Mouse (Mus musculus) lung, embryonic 16.5 days (tissue): Measurements from ENCODE around the gene Zfp420. TPM values are rescaled to one million over a fixed set of nuclear protein-coding genes. Genes with fewer than 3 reads are reported as not detected.
A peak's percentile ranks its signal among the peaks of the same experiment; 100 is the strongest.

Experiments
- ATAC-seq: fragments of 200-750 bp; cut with Nextera tagmentation; 2 replicates; pipeline ENCODE4 v1.8.0; 2017; ENCODE audit warnings: low read depth, mild to moderate bottlenecking, moderate library complexity
- H3K27ac ChIP-seq: fragments of 300-500 bp; sonication (generic); 2 replicates; pipeline ENCODE4 v1.5.1; 2014; ENCODE audit warnings: mild to moderate bottlenecking, control low read depth, low read length
- H3K27me3 ChIP-seq: fragments of 300-500 bp; sonication (generic); 2 replicates; pipeline ENCODE4 v1.6.1; 2014; ENCODE audit warnings: low read depth, low read length, mixed read lengths; ENCODE audit not compliant: control insufficient read depth, insufficient read depth
- H3K36me3 ChIP-seq: fragments of 300-500 bp; sonication (generic); 2 replicates; pipeline ENCODE4 v1.6.1; 2014; ENCODE audit warnings: low read length; ENCODE audit not compliant: control insufficient read depth, insufficient read depth
- H3K4me1 ChIP-seq: fragments of 300-500 bp; sonication (generic); replicated peaks from 2 replicates; pipeline ENCODE4 v1.6.1; 2014; ENCODE audit warnings: low read length, mixed read lengths; ENCODE audit not compliant: control insufficient read depth, insufficient read depth
- H3K4me2 ChIP-seq: fragments of 300-500 bp; sonication (generic); 2 replicates; pipeline ENCODE4 v1.6.1; 2014; ENCODE audit warnings: low read depth, low read length, control low read depth
- H3K4me3 ChIP-seq: fragments of 300-500 bp; sonication (generic); 2 replicates; pipeline ENCODE4 v1.5.1; 2014; ENCODE audit warnings: mild to moderate bottlenecking, low read length, control low read depth
- H3K9ac ChIP-seq: fragments of 300-500 bp; sonication (generic); 2 replicates; pipeline ENCODE4 v1.6.1; 2014; ENCODE audit warnings: low read length, control low read depth
- H3K9me3 ChIP-seq: fragments of 300-500 bp; sonication (generic); 2 replicates; pipeline ENCODE4 v1.6.1; 2016; ENCODE audit warnings: low read length; ENCODE audit not compliant: control insufficient read depth
- WGBS: fragments of 180-500 bp; shearing (Covaris S2); extraction: QIAGEN DNeasy Blood & Tissue Kit; methylation state at CpG from one replicate; pipeline ENCODE4 v1.1.7; 2014; 5-methylcytosine and 5-hydroxymethylcytosine counted together
- polyA plus RNA-seq: library from polyadenylated mRNA; unstranded; fragments of >200 nt; fragmentation: Nextera tagmentation; extraction: Ambion mirVana; gene quantifications from 2 replicates; pipeline ENCODE4 v1.2.1, GENCODE M21; 2015

Gene Zfp420
- polyA plus RNA-seq, 1 experiment from 2014 or later, result 8.2 TPM

DNA sequence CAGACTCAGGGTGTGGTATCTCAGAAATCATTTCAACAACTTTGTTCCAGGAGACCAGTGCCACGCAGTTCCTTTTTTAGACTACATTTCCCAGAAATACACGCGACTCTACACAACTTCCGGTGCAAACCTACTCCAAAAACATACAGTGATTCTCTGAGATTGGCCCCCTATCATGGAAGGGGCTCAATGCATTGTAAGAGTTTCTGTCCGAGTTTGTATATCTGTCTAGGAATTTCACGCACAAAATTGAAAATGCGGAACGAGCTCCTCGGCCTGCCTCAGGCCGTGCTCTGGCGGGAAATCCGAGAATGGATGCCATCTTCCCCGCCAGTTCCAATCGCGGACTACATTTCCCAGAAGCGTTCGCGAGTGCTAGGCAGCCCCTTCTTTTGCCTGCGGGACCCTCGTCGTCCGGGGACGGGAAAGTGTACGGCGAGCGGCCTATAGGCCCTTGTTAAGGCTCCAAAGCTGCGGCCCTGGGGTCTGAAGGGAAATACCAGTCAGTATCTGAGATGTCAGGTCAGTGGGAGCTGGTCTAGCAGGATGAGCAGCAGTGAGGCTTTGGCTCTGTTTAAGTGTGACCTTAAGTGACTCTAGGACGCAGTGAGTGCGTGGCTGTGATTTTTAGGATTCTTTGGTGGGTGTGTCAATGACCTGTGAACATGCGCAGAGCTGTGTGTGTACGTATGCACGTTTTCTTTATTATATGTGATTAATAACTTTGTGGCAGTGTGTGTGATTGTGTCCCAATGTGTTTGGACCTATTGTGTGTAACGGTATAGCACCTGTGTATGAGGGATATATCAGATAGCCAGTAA is 48.6 kb downstream of the Zfp420 start, which contains the start of gene Zfp383:
Gene Zfp383 (plus strand): TSS at position 94 of the 821 bp plus-strand sequence.
- Histone ChIP-seq H3K27me3 (no peaks in the 10 kb centered on the region), H3K9ac (peak within 1 kb of the TSS; percentile 86), H3K27ac (peak within 1 kb of the TSS; percentile 87), H3K36me3 (peaks cover 11% of the 10 kb centered on the region), H3K4me1 (peaks cover 9% of the 10 kb centered on the region), H3K4me2 (peak within 1 kb of the TSS; percentile 65), H3K9me3 (no peaks in the 10 kb centered on the region), H3K4me3 (peak within 1 kb of the TSS; percentile 75)
- WGBS, result under 1% methylated on average over 33 of the region's 33 CpGs
- ATAC-seq, result peak; percentile 88

GRCm38 (mm10) chr7:29910252-29910651 is 50.5 kb downstream of the Zfp420 start:
- 79% methylated on average over 2 of the region's 2 CpGs for WGBS
- Histone ChIP-seq H3K27ac (no peak overlapping the region), H3K36me3 (peaks cover 31% of the 10 kb centered on the region), H3K9ac (no peak overlapping the region), H3K9me3 (peaks cover 4% of the 10 kb centered on the region; the same call in 1 of the 2 replicates), H3K4me3 (no peak overlapping the region), H3K4me1 (peaks cover 9% of the 10 kb centered on the region), H3K27me3 (no peaks in the 10 kb centered on the region), H3K4me2 (peak overlapping the region; percentile 65; the same call in 1 of the 2 replicates)
- ATAC-seq, result no peak

- no peak overlapping the region for H3K4me3 ChIP-seq
- no peak overlapping the region for H3K9ac ChIP-seq
- H3K27ac ChIP-seq, result no peak overlapping the region
- ATAC-seq, result no peak
- WGBS, result 85% methylated on average over 13 of the region's 13 CpGs
- H3K9me3 ChIP-seq, result peaks cover 5% of the 10 kb centered on the region; the same call in 1 of the 2 replicates
- H3K27me3 ChIP-seq, result no peaks in the 10 kb centered on the region
- H3K4me1 ChIP-seq, result peaks cover 9% of the 10 kb centered on the region
- H3K36me3 ChIP-seq, result peaks cover 44% of the 10 kb centered on the region
- H3K4me2 ChIP-seq, result no peak overlapping the region
These were observed 52.4 kb downstream of the Zfp420 start for GRCm38 (mm10) chr7:29912172-29912571.

DNA sequence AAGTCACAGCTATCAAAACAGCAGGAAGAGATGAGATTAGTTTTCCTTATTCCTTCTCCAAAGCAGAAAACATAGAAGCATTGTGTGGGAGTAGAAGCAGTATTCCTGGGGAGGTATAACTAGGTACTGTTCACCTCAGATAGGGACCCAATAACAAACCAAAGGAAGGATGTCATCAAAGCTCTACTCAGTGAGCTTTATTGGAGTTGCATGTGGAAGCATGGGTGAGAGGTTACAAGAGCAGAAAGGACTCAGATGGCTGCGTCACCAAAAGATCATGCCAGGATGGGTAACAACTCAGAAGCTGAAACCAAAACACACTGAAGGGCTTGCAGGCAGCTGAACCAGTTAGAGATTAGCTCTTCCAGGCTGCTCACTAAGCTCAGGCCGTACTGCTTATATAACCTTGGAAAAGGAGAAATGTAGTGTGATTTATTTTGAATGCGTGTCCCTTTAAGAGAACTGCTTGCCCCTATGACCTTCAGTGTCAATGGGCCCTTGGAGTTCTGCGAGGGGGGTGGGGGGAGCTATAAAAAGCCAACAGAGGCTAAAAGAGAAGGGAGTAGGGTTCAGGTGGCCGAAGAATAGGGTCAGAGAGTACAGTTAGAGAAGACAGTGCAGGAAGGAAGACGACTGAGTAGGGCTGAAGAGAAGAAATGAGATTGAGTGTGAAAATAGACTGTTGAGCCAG is 57.7 kb downstream of the Zfp420 start:
- Histone ChIP-seq H3K4me3 (no peak overlapping the region), H3K9me3 (peaks cover 5% of the 10 kb centered on the region; the same call in 1 of the 2 replicates), H3K9ac (no peak overlapping the region), H3K27me3 (no peaks in the 10 kb centered on the region), H3K36me3 (peaks cover 39% of the 10 kb centered on the region), H3K4me1 (no peaks in the 10 kb centered on the region), H3K4me2 (no peak overlapping the region), H3K27ac (peak overlapping the region; percentile 54)
- WGBS, result 45% methylated on average over 6 of the region's 6 CpGs
- ATAC-seq, result no peak; the same call in none of the 2 replicates

- 70% methylated on average over 4 of the region's 4 CpGs for WGBS
- Histone ChIP-seq H3K9ac (no peak overlapping the region), H3K4me2 (no peak overlapping the region), H3K4me3 (no peak overlapping the region), H3K27ac (peak overlapping the region; percentile 54), H3K27me3 (no peaks in the 10 kb centered on the region), H3K4me1 (no peaks in the 10 kb centered on the region), H3K9me3 (peaks cover 5% of the 10 kb centered on the region; the same call in 1 of the 2 replicates), H3K36me3 (peaks cover 35% of the 10 kb centered on the region)
- ATAC-seq, result peak; percentile 90
These were observed 58.3 kb downstream of the Zfp420 start for GRCm38 (mm10) chr7:29918062-29918453.

GRCm38 (mm10) chr7:29921439-29922093 is 61.8 kb downstream of the Zfp420 start:
- no peak overlapping the region for H3K9ac ChIP-seq
- 78% methylated on average over 6 of the region's 6 CpGs for WGBS
- no peak overlapping the region for H3K4me2 ChIP-seq
- H3K4me3 ChIP-seq, result no peak overlapping the region
- no peaks in the 10 kb centered on the region for H3K4me1 ChIP-seq
- no peaks in the 10 kb centered on the region for H3K27me3 ChIP-seq
- H3K36me3 ChIP-seq, result 0 out of 2 replicates have a peak, but pooled peaks cover 4% of the 10 kb centered on the region
- H3K9me3 ChIP-seq, result no peaks in the 10 kb centered on the region
- no peak for ATAC-seq
- no peak overlapping the region for H3K27ac ChIP-seq

GRCm38 (mm10) chr7:29922780-29923179 is 63.0 kb downstream of the Zfp420 start:
- Histone ChIP-seq H3K4me3 (no peak overlapping the region), H3K4me1 (no peaks in the 10 kb centered on the region), H3K27ac (no peak overlapping the region), H3K9ac (no peak overlapping the region), H3K9me3 (no peaks in the 10 kb centered on the region), H3K27me3 (no peaks in the 10 kb centered on the region), H3K36me3 (no peaks in the 10 kb centered on the region), H3K4me2 (no peak overlapping the region)
- no peak for ATAC-seq
- 50% methylated on average over 2 of the region's 2 CpGs for WGBS
